ENCODE assay signal across 9 mouse cellular contexts in genomic region chr4:153357539-153358242, GRCm38 (mm10).
DNase-seq lines count a peak whose midpoint lies in the region; ATAC-seq lines count a peak whose summit lies in the region.
"Had no signal": no experiment of that assay in that cellular context is flagged by ENCODE, and none has a peak within 500 bp of the region (broad histone marks: within the 10 kb centered on the region; RNA-seq: fewer than 3 reads in every experiment).

No protein-coding gene starts in this region.

- H3K9ac ChIP-seq in heart, embryonic 14.5 days (ENCODE audit: low read length) = no peak overlapping the region
- no peak overlapping the region for H3K9ac ChIP-seq in heart, embryonic 11.5 days (ENCODE audit: low read depth, low read length)
- no peak overlapping the region for H3K9ac ChIP-seq in forebrain, embryonic 15.5 days (replicated peaks)
- H3K9ac ChIP-seq in midbrain, embryonic 15.5 days = no peak overlapping the region
- H3K9ac ChIP-seq: embryonic facial prominence, embryonic 12.5 days had no signal

- no peaks in the 10 kb centered on the region; the same call in 1 of the 2 replicates for H3K27me3 ChIP-seq in heart, embryonic 14.5 days (ENCODE audit: control insufficient read depth, insufficient read depth, low read length)
- no peaks in the 10 kb centered on the region for H3K27me3 ChIP-seq in heart, embryonic 11.5 days (ENCODE audit: control insufficient read depth, insufficient read depth, low read length)
- H3K27me3 ChIP-seq in forebrain, embryonic 15.5 days = no peaks in the 10 kb centered on the region
- no peaks in the 10 kb centered on the region for H3K27me3 ChIP-seq in midbrain, embryonic 15.5 days (replicated peaks)
- H3K27me3 ChIP-seq: embryonic facial prominence, embryonic 12.5 days had no signal

- H3K9me3 ChIP-seq in heart, embryonic 14.5 days (ENCODE audit: control insufficient read depth, low read length) = no peaks in the 10 kb centered on the region
- H3K9me3 ChIP-seq in heart, embryonic 11.5 days (replicated peaks; ENCODE audit: control insufficient read depth, low read length) = no peaks in the 10 kb centered on the region
- H3K9me3 ChIP-seq in forebrain, embryonic 15.5 days = no peaks in the 10 kb centered on the region
- no peaks in the 10 kb centered on the region for H3K9me3 ChIP-seq in midbrain, embryonic 15.5 days
- H3K9me3 ChIP-seq: embryonic facial prominence, embryonic 12.5 days had no signal

- no peaks in the 10 kb centered on the region for H3K4me1 ChIP-seq in heart, embryonic 14.5 days (ENCODE audit: control insufficient read depth in 2 of 2, insufficient read depth in 2 of 2, low read length in 2 of 2)
- no peaks in the 10 kb centered on the region for H3K4me1 ChIP-seq in heart, embryonic 11.5 days (ENCODE audit: control insufficient read depth, insufficient read depth, low read length)
- H3K4me1 ChIP-seq in forebrain, embryonic 15.5 days = peaks cover 28% of the 10 kb centered on the region
- H3K4me1 ChIP-seq in midbrain, embryonic 15.5 days = peaks cover 10% of the 10 kb centered on the region
- H3K4me1 ChIP-seq: embryonic facial prominence, embryonic 12.5 days had no signal

- ATAC-seq in heart, embryonic 14.5 days (ENCODE audit: insufficient number of reproducible peaks, insufficient read depth, low FRiP score, low read depth) = 0 out of 2 replicates have a peak, but pooled peaks have one; percentile 33
- ATAC-seq in heart, embryonic 11.5 days (replicated peaks; ENCODE audit: insufficient number of reproducible peaks, low FRiP score, low TSS enrichment) = no peak
- ATAC-seq in forebrain, embryonic 15.5 days (replicated peaks) = peak; percentile 35; the same call in 1 of the 2 replicates
- 0 out of 2 replicates have a peak, but pooled peaks have one; percentile 20 for ATAC-seq in midbrain, embryonic 15.5 days (replicated peaks)

- no peak overlapping the region for H3K4me3 ChIP-seq in heart, embryonic 14.5 days (ENCODE audit: control insufficient read depth in 1 of 2, insufficient read depth in 1 of 2, low read depth in 1 of 2, low read length in 2 of 2)
- H3K4me3 ChIP-seq in heart, embryonic 11.5 days (ENCODE audit: low read depth, low read length) = no peak overlapping the region
- no peak overlapping the region for H3K4me3 ChIP-seq in forebrain, embryonic 15.5 days
- H3K4me3 ChIP-seq in midbrain, embryonic 15.5 days = no peak overlapping the region
- H3K4me3 ChIP-seq: embryonic facial prominence, embryonic 12.5 days had no signal

- no peaks in the 10 kb centered on the region for H3K36me3 ChIP-seq in heart, embryonic 14.5 days (ENCODE audit: control insufficient read depth, insufficient read depth, low read length)
- no peaks in the 10 kb centered on the region for H3K36me3 ChIP-seq in heart, embryonic 11.5 days (ENCODE audit: control insufficient read depth, insufficient read depth, low read length)
- no peaks in the 10 kb centered on the region for H3K36me3 ChIP-seq in forebrain, embryonic 15.5 days
- H3K36me3 ChIP-seq in midbrain, embryonic 15.5 days (replicated peaks) = no peaks in the 10 kb centered on the region
- H3K36me3 ChIP-seq: embryonic facial prominence, embryonic 12.5 days had no signal

- no peak overlapping the region for H3K27ac ChIP-seq in heart, embryonic 14.5 days (replicated peaks in 1 of 2; ENCODE audit: control insufficient read depth in 1 of 2, insufficient read depth in 1 of 2, low read depth in 2 of 2, low read length in 2 of 2)
- no peak overlapping the region for H3K27ac ChIP-seq in heart, embryonic 11.5 days (ENCODE audit: low read depth, low read length)
- peak overlapping the region; percentile 44; the same call in 1 of the 2 replicates for H3K27ac ChIP-seq in forebrain, embryonic 15.5 days (replicated peaks)
- peak overlapping the region; percentile 41; the same call in 1 of the 2 replicates for H3K27ac ChIP-seq in midbrain, embryonic 15.5 days
- H3K27ac ChIP-seq: embryonic facial prominence, embryonic 12.5 days had no signal

- H3K4me2 ChIP-seq in heart, embryonic 14.5 days (ENCODE audit: low read length) = no peak overlapping the region
- H3K4me2 ChIP-seq in heart, embryonic 11.5 days = no peak overlapping the region
- no peak overlapping the region for H3K4me2 ChIP-seq in forebrain, embryonic 15.5 days (replicated peaks)
- no peak overlapping the region for H3K4me2 ChIP-seq in midbrain, embryonic 15.5 days
- H3K4me2 ChIP-seq: embryonic facial prominence, embryonic 12.5 days had no signal

- DNase-seq in NIH3T3 (ENCODE audit: low read depth) = peak; percentile 20
- no peak for DNase-seq in cerebellum, postnatal 10 days
- DNase-seq in frontal cortex, adult 2 months (ENCODE audit: extremely low spot score in 1 of 2, low spot score in 1 of 2) = no peak
- no peak for DNase-seq in urinary bladder, postnatal 36 days (ENCODE audit: low spot score in 2 of 2)

- WGBS in heart, embryonic 14.5 days = 50% methylated on average over 9 of the region's 9 CpGs
- WGBS in heart, embryonic 11.5 days (ENCODE audit: insufficient replicate concordance) = 47% methylated on average over 9 of the region's 9 CpGs
- WGBS in forebrain, embryonic 15.5 days = 50% methylated on average over 9 of the region's 9 CpGs
- 57% methylated on average over 9 of the region's 9 CpGs for WGBS in midbrain, embryonic 15.5 days

Comparison
In these comparisons a context has a peak if more than half of its experiments do, and no peak if none do; other contexts are left out.
1. H3K27ac ChIP-seq: peak in forebrain, embryonic 15.5 days (single experiment) and midbrain, embryonic 15.5 days (single experiment); none in heart, embryonic 14.5 days (0 of 2) and heart, embryonic 11.5 days (single experiment).